Mouse (Mus musculus) myocyte (in vitro differentiated cells): ENCODE measurements around the gene Smc5.

Experiments
- MYOD1 ChIP-seq, 3 experiments: IDR thresholded peaks; one replicate each; pipeline ENCODE4 v1.6.1; 2011; ENCODE audit warnings: control low read depth in 2 of 3, low read depth in 2 of 3, mild to moderate bottlenecking in 2 of 3, moderate library complexity in 1 of 3; ENCODE audit not compliant: insufficient read length in 2 of 3, control insufficient read depth in 1 of 3
- TCF12 ChIP-seq: IDR thresholded peaks from one replicate; pipeline ENCODE4 v1.6.1; 2011; ENCODE audit warnings: mild to moderate bottlenecking, control low read depth; ENCODE audit not compliant: poor library complexity, insufficient read depth, severe bottlenecking
- USF1 ChIP-seq: IDR thresholded peaks from one replicate; pipeline ENCODE4 v1.6.1; 2011; ENCODE audit warnings: low read depth, mild to moderate bottlenecking, control low read depth, moderate library complexity

DNA sequence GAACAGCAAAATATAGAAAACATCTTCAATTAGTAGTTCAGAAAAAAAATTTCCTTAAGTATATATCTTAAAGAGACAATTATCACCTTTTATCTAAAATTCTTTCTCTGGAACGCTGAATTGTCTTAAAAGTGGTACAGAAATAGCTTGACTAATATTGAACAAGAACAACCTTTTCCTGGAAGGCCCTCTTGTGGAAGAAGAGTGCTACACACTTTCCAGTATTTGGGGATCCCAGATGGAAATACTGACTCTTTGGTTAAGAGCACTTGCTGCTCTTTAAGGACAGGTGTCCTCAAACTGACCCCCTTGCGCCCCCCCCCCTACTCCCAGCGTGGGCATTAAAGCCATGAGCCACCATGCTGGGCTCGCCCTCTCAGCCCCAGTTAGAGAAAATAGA is 48.6 kb downstream of the Smc5 start:
- TF ChIP-seq MYOD1 (IDR thresholded peaks at IDR 0.05; ENCODE audit: control insufficient read depth in 1 of 3, insufficient read length in 2 of 3, low read depth in 2 of 3) (no peak), USF1 (no peak), TCF12 (no peak)
